Mouse (Mus musculus): Measurements from ENCODE around the gene Trim50. TPM values are rescaled to one million over a fixed set of nuclear protein-coding genes. Genes with fewer than 3 reads are reported as not detected.

The Trim50 gene
- polyA plus RNA-seq, 1 experiment from 2014 or later: 3.5 TPM

- Histone ChIP-seq H3K4me1 (replicated peaks; ENCODE audit: control insufficient read depth, insufficient read depth) (no peaks in the 10 kb centered on the region), H3K36me3 (ENCODE audit: control insufficient read depth, insufficient read depth, low read length) (no peaks in the 10 kb centered on the region), H3K27ac (replicated peaks) (no peak overlapping the region), H3K27me3 (ENCODE audit: control insufficient read depth, insufficient read depth, low read length) (no peaks in the 10 kb centered on the region), H3K9ac (ENCODE audit: low read length) (no peak overlapping the region), H3K4me2 (replicated peaks; ENCODE audit: low read depth) (no peak overlapping the region), H3K9me3 (ENCODE audit: control insufficient read depth, low read length) (no peaks in the 10 kb centered on the region), H3K4me3 (ENCODE audit: low read depth, low read length) (no peak overlapping the region)
- DNase-seq (ENCODE audit: low spot score): no peak
- TF ChIP-seq EP300 (optimal IDR thresholded peaks at IDR 0.05) (no peak), CTCF (IDR thresholded peaks at IDR 0.05; ENCODE audit: low read depth) (no peak)
- 66% methylated on average over 4 of the region's 4 CpGs for WGBS
- ATAC-seq (ENCODE audit: low FRiP score, low TSS enrichment): no peak
Observed at GRCm38 (mm10) chr5:135347511-135348011, 5.5 kb upstream of the Trim50 start.

GRCm38 (mm10) chr5:135349862-135350261, 3.2 kb upstream of the Trim50 start, which contains the start of gene Fkbp6:
TSS of gene Fkbp6 (minus strand) at chr5:135350044.
- no peaks in the 10 kb centered on the region for H3K4me1 ChIP-seq (replicated peaks; ENCODE audit: control insufficient read depth, insufficient read depth)
- H3K27me3 ChIP-seq (ENCODE audit: control insufficient read depth, insufficient read depth, low read length): no peaks in the 10 kb centered on the region
- H3K36me3 ChIP-seq (ENCODE audit: control insufficient read depth, insufficient read depth, low read length): no peaks in the 10 kb centered on the region
- H3K4me2 ChIP-seq (replicated peaks; ENCODE audit: low read depth): no peak within 1 kb of the TSS
- H3K9me3 ChIP-seq (ENCODE audit: control insufficient read depth, low read length): no peaks in the 10 kb centered on the region
- ATAC-seq (ENCODE audit: low FRiP score, low TSS enrichment): no peak
- WGBS: 86% methylated on average over 30 of the region's 35 CpGs
- no peak for TF ChIP-seq CTCF (IDR thresholded peaks at IDR 0.05; ENCODE audit: low read depth)
- TF ChIP-seq EP300 (optimal IDR thresholded peaks at IDR 0.05): no peak
- H3K4me3 ChIP-seq (ENCODE audit: low read depth, low read length): no peak within 1 kb of the TSS
- H3K27ac ChIP-seq (replicated peaks): no peak within 1 kb of the TSS
- no peak for DNase-seq (ENCODE audit: low spot score)
- no peak within 1 kb of the TSS for H3K9ac ChIP-seq (ENCODE audit: low read length)

GRCm38 (mm10) chr5:135351606-135352005, 1.5 kb upstream of the Trim50 start:
- Histone ChIP-seq H3K4me3 (ENCODE audit: low read depth, low read length) (no peak overlapping the region), H3K27me3 (ENCODE audit: control insufficient read depth, insufficient read depth, low read length) (no peaks in the 10 kb centered on the region), H3K9me3 (ENCODE audit: control insufficient read depth, low read length) (no peaks in the 10 kb centered on the region), H3K4me2 (replicated peaks; ENCODE audit: low read depth) (no peak overlapping the region), H3K27ac (replicated peaks) (no peak overlapping the region), H3K4me1 (replicated peaks; ENCODE audit: control insufficient read depth, insufficient read depth) (no peaks in the 10 kb centered on the region), H3K9ac (ENCODE audit: low read length) (no peak overlapping the region), H3K36me3 (ENCODE audit: control insufficient read depth, insufficient read depth, low read length) (no peaks in the 10 kb centered on the region)
- WGBS: 72% methylated on average over 13 of the region's 13 CpGs
- TF ChIP-seq CTCF (IDR thresholded peaks at IDR 0.05; ENCODE audit: low read depth) (no peak), EP300 (optimal IDR thresholded peaks at IDR 0.05) (no peak)
- DNase-seq (ENCODE audit: low spot score) (peak; percentile 63), ATAC-seq (ENCODE audit: low FRiP score, low TSS enrichment) (peak; percentile 70)

GRCm38 (mm10) chr5:135353564-135353963, 469 bp downstream of the Trim50 start:
- Histone ChIP-seq H3K9me3 (ENCODE audit: control insufficient read depth, low read length) (no peaks in the 10 kb centered on the region), H3K9ac (ENCODE audit: low read length) (no peak overlapping the region), H3K27me3 (ENCODE audit: control insufficient read depth, insufficient read depth, low read length) (no peaks in the 10 kb centered on the region), H3K36me3 (ENCODE audit: control insufficient read depth, insufficient read depth, low read length) (no peaks in the 10 kb centered on the region), H3K4me2 (replicated peaks; ENCODE audit: low read depth) (no peak overlapping the region), H3K4me1 (replicated peaks; ENCODE audit: control insufficient read depth, insufficient read depth) (no peaks in the 10 kb centered on the region), H3K27ac (replicated peaks) (no peak overlapping the region), H3K4me3 (ENCODE audit: low read depth, low read length) (no peak overlapping the region)
- DNase-seq (ENCODE audit: low spot score) (peak; percentile 48), ATAC-seq (ENCODE audit: low FRiP score, low TSS enrichment) (peak; percentile 33; the same call in 1 of the 2 replicates)
- no peak for TF ChIP-seq EP300 (optimal IDR thresholded peaks at IDR 0.05)
- TF ChIP-seq CTCF (IDR thresholded peaks at IDR 0.05; ENCODE audit: low read depth): peak; percentile 65
- 16% methylated on average over 20 of the region's 20 CpGs for WGBS

- H3K36me3 ChIP-seq (ENCODE audit: control insufficient read depth, insufficient read depth, low read length): no peaks in the 10 kb centered on the region
- H3K4me3 ChIP-seq (ENCODE audit: low read depth, low read length): no peak overlapping the region
- TF ChIP-seq EP300 (optimal IDR thresholded peaks at IDR 0.05) (no peak), CTCF (IDR thresholded peaks at IDR 0.05; ENCODE audit: low read depth) (no peak)
- no peaks in the 10 kb centered on the region for H3K9me3 ChIP-seq (ENCODE audit: control insufficient read depth, low read length)
- H3K27me3 ChIP-seq (ENCODE audit: control insufficient read depth, insufficient read depth, low read length): no peaks in the 10 kb centered on the region
- no peak overlapping the region for H3K9ac ChIP-seq (ENCODE audit: low read length)
- WGBS: 22% methylated on average over 1 of the region's 1 CpGs
- DNase-seq (ENCODE audit: low spot score) (no peak), ATAC-seq (ENCODE audit: low FRiP score, low TSS enrichment) (no peak)
- no peaks in the 10 kb centered on the region for H3K4me1 ChIP-seq (replicated peaks; ENCODE audit: control insufficient read depth, insufficient read depth)
- H3K27ac ChIP-seq (replicated peaks): no peak overlapping the region
- no peak overlapping the region for H3K4me2 ChIP-seq (replicated peaks; ENCODE audit: low read depth)
Observed at GRCm38 (mm10) chr5:135356090-135356489, 3.0 kb downstream of the Trim50 start.

- no peak for DNase-seq (ENCODE audit: low spot score)
- no peaks in the 10 kb centered on the region for H3K27me3 ChIP-seq (ENCODE audit: control insufficient read depth, insufficient read depth, low read length)
- 75% methylated on average over 2 of the region's 2 CpGs for WGBS
Observed at GRCm38 (mm10) chr5:135357556-135357955, 4.5 kb downstream of the Trim50 start.

More at GRCm38 (mm10) chr5:135357556-135357955, 4.5 kb downstream of the Trim50 start:
- Histone ChIP-seq H3K9me3 (ENCODE audit: control insufficient read depth, low read length) (no peaks in the 10 kb centered on the region), H3K27ac (replicated peaks) (no peak overlapping the region), H3K4me2 (replicated peaks; ENCODE audit: low read depth) (no peak overlapping the region), H3K9ac (ENCODE audit: low read length) (no peak overlapping the region), H3K36me3 (ENCODE audit: control insufficient read depth, insufficient read depth, low read length) (no peaks in the 10 kb centered on the region), H3K4me3 (ENCODE audit: low read depth, low read length) (no peak overlapping the region), H3K4me1 (replicated peaks; ENCODE audit: control insufficient read depth, insufficient read depth) (no peaks in the 10 kb centered on the region)
- peak; percentile 80; the same call in 1 of the 2 replicates for ATAC-seq (ENCODE audit: low FRiP score, low TSS enrichment)
- TF ChIP-seq CTCF (IDR thresholded peaks at IDR 0.05; ENCODE audit: low read depth) (no peak), EP300 (optimal IDR thresholded peaks at IDR 0.05) (no peak)

All from stomach, postnatal 0 days (tissue).